Mouse (Mus musculus): ENCODE measurements around the gene 4930402H24Rik. TPM values are rescaled to one million over a fixed set of nuclear protein-coding genes. Genes with fewer than 3 reads are reported as not detected.

The 4930402H24Rik gene
- total RNA-seq, 2 experiments from 2014 or later: 5.1 to 7.6 TPM

DNA sequence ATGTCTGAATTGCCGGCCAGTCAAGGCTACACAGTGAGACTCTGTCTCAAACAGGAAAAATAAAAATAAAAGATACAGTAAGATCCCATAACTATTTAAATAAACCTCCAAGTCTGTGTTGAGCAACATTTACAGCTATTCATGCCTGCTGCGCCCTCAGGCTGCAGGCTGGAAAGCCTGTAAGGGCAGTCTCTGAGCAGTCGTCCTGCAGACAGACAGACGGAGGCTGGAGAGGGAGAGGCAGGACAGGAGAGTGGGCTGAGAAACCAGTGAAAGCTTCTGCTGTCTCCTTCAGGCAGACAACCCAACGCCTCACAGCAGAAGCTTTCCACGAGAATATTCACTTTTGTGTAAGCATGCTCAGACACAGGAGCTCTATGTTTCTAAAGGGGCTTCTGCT is 92.5 kb downstream of the 4930402H24Rik start:
- no peak for DNase-seq

GRCm38 (mm10) chr2:130812487-130812886 is 93.7 kb downstream of the 4930402H24Rik start:
- no peak for DNase-seq

GRCm38 (mm10) chr2:130805146-130805545 is 101.1 kb downstream of the 4930402H24Rik start:
- no peak for DNase-seq

GRCm38 (mm10) chr2:130803706-130804105 is 102.5 kb downstream of the 4930402H24Rik start:
- DNase-seq: no peak

DNA sequence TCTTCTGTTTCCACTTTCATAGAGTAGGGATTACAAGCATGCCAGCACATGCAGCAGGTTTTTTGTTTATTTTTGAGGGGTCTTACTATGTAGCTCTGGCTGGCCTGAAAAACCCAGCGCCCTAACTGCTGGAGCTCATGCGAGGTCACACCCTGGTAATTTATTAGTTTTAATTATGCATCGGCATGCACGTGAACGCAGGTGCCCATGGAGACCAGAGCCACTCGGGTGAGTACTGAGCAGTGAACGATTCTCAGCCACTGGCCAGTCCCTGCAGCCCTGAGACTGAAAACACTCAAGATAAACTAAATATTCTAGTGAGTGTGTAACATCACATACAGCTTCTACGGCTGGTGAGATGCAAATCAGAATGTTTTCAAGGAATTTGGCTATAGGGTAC is 110.5 kb downstream of the 4930402H24Rik start:
- no peak for DNase-seq

GRCm38 (mm10) chr2:130791722-130792121 is 114.5 kb downstream of the 4930402H24Rik start:
- DNase-seq: no peak

GRCm38 (mm10) chr2:130789642-130790041 is 116.6 kb downstream of the 4930402H24Rik start:
- no peak for DNase-seq

DNA sequence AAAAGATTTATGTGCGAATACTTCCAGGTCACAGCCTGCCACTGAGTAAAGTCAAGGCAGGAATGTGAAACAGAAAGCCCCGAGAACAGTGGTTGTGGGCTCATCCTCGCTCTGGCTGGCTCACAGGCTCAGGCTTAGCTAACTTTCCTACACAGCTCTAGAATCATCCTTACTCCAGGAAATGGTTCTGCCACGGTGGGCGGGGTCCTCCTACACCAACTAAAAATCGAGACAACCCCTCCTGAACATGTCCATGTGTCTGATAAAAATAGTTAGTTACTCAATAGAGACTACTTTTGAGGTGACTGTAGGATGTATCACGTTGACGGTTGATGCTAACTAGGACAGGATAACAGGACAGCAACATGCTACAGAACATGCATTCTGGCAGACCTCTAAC is 117.2 kb downstream of the 4930402H24Rik start:
- DNase-seq: no peak

DNA sequence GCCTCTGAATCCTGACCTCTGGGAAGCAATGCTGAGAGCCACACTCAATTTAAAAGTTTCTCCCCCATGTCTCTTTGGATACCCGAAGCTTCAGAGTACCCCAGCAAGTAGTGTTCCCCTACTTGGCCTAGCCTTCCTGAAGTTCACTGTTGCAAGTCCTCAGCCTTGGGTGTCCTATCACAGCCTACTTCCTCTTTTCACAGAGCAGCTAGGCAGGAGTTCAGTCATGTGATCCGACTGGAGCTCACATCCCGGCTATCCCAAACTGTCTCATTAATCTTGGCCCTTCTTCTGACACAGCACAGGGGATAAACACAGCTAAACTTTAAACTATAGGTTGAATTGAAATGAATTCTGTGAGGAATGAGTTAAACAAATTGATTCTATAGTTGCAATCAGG is 121.3 kb downstream of the 4930402H24Rik start:
- DNase-seq: no peak

DNA sequence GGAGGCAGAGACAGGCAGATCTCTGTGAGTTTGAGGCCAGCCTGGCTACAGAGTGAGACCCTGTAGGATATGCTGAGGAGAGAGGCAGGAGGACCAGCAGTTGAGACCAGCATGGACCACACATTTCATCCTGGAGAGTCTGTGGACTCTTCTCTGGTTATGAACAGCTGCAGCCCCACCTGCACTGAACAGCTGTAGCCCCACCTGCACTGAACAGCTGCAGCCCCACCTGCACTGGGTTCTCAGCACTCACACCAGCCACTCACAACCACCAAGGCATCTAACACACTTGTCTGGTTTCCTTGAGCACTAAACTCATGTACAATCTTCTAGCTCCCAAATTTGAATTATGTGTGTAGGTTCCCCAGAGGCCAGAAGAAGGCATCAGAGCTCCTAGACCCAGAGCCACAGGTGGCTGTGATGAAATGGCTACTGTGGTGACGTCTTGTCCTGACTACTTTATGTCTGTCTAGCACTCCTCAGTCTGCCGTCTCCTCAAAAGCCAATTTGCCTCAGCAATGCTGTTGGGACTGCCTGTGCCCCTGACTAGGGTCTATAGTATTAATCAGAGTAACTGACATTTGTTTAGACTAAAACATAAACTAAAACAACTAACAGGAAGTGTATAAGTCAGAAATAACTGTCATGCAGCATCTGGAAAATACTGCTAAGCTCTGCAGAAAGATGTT is 125.4 kb downstream of the 4930402H24Rik start:
- no peak for DNase-seq

GRCm38 (mm10) chr2:130779935-130780334 is 126.3 kb downstream of the 4930402H24Rik start:
- no peak for DNase-seq

GRCm38 (mm10) chr2:130776610-130777009 is 129.6 kb downstream of the 4930402H24Rik start:
- no peak for DNase-seq

DNA sequence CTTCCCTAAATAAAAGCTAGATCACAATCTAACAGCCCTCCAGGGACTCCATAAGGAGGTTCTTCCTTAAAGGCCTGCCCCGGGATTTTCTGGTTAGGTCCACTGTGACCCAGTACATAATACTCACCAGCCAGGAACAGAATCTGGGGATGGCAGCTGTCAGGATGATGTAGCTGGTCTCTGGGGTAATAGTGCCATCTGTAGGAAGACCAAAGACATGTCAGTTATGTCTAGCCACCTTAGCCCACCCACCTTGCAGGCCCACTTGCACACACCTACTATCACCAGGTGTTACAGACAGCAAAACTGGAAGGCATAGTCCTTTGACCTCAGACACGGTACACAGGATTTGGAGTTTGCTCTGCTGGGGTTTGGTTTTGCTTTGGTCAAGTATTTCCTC is 138.7 kb downstream of the 4930402H24Rik start:
- no peak for DNase-seq

GRCm38 (mm10) chr2:130765396-130765795 is 140.8 kb downstream of the 4930402H24Rik start:
- DNase-seq: no peak

DNA sequence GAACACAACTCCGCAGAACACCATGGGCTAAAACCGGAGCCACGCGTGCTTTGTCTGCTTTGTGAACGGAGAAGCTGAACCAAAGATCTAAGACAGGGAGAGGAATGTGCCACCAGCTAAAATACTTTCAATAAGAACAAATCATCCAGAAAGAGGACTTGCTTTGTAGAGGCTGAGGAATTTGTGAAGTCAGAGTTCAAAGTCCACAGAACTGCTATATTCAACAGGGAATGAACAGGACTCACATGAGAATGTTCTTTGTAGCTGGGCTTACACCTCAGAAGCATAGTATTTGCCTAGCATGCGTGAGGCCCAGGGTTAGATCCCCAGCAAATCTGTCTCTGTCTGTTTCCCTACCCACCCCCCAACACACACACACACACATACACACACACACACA is 145.3 kb downstream of the 4930402H24Rik start:
- no peak for DNase-seq

DNA sequence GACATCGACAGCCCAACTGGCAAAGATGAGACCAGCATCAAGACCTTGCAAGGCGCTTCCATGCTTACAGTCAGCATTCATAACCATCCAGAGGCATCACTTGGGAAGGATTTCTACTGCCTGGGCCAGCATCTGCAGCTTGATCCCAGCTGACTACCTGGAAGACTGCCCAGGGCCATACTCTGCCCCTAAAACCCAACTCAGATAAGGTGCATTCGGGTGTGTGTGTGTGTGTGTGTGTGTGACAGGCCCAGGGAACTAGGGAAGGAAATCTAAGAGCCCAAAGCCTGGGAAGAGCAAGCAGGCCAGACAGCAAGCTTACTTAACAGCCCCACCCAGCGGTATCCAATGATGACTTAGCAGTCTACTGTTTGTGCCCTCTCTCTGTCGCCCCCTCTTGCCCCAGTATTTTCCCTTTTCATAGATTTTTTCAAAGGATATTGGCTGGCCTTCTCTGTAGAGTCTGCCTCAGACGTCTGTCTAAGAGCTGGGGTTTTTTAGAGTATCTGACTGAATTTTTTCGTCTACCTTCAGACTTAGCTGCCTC is 151.1 kb downstream of the 4930402H24Rik start:
- no peak for DNase-seq

DNA sequence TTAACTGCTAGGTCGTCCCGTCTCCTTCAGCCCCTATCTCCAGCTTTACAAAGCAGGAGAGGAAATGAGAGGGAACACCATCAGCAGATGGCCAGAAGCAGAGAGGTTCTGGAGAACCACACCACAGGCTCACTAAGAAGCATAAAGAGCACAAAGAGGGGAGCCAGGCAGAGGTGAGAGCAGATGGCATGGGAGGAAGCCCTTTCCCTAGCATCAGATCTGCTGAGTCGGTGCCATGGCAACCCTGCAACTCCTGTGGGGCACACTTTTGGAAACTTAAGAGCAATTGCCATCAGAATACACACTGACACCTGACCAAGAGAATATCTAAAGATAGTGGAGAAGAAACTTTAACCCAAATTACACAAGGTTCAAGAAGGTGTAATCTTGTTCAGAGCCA is 151.6 kb downstream of the 4930402H24Rik start:
- DNase-seq: no peak

GRCm38 (mm10) chr2:130750449-130750848 is 155.8 kb downstream of the 4930402H24Rik start:
- DNase-seq: no peak

DNA sequence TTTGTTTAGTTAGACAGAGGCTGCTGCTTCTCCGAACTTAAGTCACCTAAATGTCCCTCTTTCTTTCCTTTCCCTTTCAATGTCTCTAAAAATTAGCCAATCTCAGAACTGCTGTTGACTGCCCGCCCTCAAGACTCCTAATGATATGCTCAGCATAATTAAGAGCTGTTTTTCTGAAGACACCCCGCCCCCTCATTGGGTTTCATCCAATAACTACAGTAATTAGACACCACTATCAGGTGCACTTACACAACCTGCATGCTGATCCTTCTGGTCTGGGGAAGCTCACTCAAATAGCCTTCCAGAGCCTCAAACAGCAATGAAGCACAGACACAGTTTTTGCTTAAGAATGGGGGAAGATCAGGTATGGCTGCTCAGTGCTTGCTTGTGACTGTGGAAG is 156.5 kb downstream of the 4930402H24Rik start:
- DNase-seq: no peak

- DNase-seq: no peak
These were observed 162.6 kb downstream of the 4930402H24Rik start for GRCm38 (mm10) chr2:130743576-130743975.

DNA sequence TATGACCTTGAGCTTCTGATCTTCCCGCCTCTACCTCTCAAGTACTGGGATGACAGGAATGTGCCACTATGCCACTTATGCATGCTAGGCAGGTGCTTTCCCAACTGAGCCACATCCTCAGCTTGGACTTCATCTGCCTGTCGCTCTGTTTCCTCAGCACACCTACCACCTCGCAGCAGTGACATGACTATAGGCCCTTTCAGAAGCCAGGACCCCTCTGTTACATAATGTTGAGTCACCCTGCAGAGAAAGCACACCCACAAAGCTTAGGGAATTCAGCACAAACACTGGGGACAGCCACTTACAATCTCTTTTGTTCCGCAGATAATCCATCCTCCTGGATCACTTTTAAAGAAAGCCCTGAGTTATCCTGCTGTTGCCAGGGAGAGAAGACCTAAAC is 166.1 kb downstream of the 4930402H24Rik start:
- DNase-seq: no peak

DNA sequence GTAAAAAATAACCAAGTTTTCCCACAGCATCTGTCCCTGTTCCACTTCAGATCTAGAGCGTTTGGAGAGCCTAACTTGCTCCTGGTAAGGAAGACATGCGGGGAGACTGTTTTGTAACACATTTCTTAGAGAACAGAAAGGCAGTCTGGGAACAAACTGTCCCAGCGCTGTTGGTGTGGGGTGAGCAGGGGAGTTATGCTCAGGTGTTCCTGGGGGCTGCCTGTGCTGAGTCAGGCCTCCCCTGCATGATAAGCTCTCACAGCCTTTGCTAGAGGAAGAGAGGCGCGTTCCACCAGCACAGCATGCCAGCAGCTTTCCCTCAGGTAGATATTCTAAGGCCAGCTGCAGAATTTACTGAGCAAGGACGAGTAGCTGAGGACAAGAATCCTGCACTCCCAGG is 168.2 kb downstream of the 4930402H24Rik start:
- no peak for DNase-seq

- DNase-seq: no peak
These were observed 170.9 kb downstream of the 4930402H24Rik start for GRCm38 (mm10) chr2:130735281-130735680.

GRCm38 (mm10) chr2:130733444-130733843 is 172.8 kb downstream of the 4930402H24Rik start:
- no peak for DNase-seq
